Mouse (Mus musculus) urinary bladder, postnatal 10 days (tissue): ENCODE measurements at regions not wholly inside any gene's neighbourhood (a gene's known extent, or its start where the extent isn't known, plus 50 kb on each side); places are given as distances from the start of the nearest gene placed in this dataset.

Experiments used
- DNase-seq: peaks from one replicate; pipeline ENCODE4 v3.0.0; 2022; ENCODE audit warnings: low spot score

DNA sequence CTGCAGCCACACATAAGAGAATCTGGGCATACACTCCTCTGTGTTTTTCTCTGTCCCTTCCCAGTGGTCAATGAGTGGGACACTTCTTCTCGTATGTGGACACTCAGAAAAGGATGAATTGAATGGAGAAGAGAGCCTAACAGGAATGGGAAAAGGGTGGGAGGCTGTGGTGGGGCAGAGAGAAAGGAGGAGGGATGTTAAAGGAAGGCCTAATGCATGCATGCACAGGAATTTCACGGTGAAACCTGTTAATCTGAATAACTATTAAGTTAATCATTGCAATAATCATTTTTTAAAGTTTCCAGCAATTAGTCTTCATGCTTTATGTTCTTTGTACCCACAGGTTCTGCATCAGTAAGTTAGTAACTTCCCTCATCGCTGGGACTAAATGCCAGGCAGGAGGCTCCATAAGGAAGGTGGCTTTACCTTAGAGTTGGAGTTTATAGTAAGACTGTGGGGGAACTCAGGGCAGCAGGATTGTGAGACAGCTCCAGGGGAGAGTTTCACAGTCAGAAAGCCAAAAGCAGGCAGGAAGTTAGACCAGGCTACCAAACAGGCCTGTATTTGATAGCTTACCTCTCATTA lies 305.3 kb upstream of the Adamts16 start:
- no peak for DNase-seq

DNA sequence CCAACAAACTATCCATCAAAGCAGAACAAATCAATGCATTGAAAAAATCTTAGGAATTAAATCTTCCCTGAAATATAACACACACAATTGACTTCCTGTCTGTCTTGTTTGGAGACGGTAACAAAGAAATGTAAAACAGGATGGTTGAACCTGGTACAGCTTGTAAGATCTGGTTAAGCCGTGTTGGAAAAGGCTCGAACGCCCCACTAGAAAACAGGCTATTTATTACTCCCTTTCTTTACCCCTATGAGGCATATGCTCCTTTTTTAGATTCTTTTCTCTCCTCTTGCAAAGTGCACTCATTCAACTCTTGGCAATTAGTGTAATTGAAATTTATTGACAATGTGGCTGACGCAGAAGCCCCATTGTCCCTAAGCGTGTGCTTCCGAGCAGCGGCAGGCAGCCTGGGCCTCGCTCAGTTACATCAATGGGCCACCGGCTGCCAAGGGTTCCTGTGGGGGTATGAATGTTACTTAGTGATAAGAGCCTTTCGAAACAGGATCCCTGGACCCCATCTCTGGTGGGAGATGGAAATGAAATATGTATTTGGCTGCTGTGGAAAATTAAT lies 297.2 kb upstream of the Adamts16 start:
- DNase-seq = no peak

DNA sequence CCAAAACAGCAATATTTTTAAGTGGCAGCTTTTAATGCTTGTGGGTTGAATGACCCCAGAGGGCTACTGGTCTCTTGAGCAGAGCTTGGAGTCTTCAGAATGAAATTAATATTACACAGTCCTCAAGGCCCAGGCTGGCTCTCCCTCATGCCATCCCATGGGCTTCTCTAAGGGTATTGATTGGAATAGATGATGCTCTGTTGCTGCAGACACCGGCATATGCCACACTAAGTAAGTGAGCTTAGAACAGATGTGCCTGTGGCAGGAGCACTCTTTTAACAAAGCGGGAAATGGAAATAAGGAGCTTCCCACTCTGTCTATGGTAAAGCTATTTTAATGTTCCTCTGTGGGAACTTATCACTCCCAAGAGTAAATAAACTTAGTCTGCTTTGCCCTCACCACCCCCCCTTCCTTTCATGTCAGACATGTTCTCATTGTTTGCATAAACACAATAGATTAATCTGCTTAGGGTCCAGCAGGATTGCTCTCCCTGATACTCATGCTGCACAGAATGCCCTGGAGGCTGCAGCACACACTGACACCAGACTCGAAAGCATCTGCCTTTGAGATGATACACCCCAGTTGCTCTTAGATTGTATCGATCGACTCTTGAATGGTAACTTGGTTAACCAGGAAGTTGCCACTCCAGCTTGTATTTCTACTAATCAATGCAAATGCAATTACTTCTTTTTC lies 294.5 kb upstream of the Adamts16 start:
- DNase-seq = no peak

DNA sequence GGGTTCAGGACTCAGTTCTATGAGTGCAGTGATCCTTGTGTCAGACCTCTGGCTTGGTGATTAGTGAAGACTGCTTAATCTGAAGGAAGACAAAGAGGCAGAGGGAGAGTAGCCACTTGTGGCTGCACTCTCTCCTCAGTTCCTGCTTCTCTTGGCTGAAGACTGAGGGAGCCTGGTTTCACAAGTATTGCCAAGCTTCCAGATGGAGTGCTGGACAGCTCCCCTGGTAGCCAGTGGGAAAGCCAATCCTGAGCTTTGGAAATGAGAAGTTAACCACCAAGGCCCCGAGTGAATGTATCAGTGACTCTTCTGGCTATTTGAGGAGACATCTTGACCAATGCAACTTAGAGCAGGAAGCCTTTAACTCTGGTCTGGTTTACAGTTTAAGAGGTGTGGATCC lies 279.9 kb upstream of the Adamts16 start:
- DNase-seq = no peak

DNA sequence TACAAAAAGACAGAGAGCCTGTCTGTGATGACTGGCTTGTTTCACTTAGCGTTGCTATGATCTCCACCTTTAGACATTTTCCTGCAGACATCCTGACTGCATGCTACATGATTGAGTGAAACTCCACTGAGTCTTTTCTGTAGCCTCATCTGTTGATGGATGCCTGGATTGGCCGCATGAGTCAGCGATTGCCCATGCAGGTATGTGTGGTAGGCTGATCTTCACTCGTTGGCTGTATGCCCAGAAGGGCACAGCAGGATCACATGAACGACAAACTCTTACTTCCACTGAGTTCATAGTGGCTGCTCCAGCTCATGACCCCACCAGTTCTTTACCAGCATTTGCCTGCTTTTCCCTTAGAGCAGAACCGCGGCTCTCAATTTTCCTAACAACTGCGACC lies 266.6 kb upstream of the Adamts16 start:
- no peak for DNase-seq

DNA sequence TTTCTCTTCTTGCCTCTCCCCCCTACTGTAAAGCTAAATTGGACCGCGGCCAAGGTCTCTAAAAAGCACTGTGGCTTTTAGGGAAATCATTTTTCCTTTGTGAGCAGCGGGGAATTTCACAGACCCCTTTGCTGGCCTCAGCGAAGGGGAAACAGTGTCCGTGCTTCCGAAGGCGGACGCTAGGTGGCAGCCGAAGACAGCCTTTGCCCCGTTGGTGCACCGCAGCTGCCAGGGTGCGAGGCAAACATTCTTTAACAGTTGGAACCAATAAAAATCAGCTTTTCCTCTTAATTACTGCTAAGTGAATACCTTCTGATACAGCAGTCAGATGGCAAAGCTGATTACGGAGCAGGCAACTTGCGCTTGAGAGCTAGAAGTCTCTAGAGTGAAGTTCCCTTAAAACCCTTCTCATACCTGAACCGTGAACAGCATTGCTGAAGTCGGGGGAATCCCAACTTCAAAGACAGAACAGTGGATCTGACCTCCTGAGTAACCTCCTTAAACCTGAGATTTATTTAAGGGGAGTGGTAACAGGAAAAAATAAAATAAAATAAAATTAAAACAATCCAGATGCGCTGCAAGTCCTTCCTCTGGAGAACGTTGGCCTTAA lies 263.7 kb upstream of the Adamts16 start:
- no peak for DNase-seq

DNA sequence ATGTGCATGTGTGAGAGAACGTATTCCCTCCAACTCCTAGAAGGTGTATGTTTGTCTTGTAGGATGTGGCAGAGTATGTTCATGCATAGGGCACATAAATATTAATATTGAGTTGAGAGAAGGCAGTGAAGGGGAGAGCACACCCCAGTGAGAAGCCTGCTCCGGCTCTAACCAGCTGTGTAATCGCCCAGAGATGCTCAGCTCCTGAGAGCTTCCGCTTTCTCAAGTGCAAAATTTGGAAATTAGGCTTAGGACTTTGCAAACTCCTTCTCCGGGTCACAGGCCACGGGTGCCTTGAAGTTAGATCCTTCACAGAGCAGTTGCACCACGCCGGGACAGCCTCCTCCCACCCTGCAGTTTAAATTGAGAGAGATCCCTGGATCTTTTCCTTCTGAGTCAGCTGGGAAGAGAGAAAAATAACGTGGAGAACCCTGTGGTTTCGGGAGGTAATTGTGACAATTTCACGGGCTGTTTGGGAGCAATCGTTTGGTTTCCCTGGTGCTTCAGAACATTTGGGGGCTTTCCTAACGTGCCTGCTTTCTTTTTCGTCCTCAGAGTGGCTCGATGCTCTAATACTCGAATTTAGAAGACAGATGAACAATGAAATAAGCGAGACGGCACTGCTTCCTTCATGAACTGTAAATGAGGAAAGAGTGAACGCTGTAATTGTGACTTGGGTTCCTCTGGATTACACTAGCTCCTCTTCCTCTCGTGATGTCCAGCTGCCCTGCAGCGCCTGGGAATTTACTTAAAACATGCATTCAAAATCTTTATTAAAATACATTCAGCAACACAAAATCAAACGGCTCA lies 263.0 kb upstream of the Adamts16 start:
- no peak for DNase-seq

DNA sequence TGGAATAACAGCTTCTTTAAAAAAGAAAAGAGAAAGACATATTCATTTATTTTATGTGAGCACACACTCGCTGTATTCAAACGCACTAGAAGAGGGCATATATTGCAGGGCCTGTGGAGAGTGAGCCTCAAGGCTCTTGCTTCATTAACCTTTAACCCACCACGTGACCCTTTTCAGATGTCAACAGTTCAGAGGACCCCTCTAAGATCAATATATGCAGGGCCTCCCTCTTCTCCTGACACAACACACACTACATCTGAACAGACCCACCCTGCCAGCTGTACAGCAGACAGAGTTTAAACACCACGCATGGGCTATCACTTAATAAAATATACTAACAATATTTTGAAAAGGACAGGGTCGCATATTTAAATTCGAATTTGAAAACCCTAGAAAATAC lies 242.7 kb upstream of the Adamts16 start:
- DNase-seq = no peak

DNA sequence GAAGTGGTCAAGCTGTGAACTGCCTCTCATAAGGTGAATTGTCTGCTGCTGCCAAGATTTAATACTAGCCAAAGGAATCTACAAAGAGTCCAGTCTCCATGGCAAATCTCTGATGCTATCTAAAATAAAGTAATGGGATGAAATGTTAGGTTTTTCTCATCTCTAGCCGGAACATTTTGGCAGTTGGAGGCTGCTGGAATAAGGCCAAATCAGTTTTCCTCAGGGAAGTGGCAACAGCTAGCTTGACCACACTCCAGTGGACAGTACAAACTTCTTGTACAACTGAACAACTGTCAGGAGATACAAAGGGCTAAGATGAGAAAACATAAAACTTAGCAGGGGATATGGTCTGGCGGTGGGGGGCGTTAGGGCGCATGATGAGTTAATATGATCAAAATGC lies 234.3 kb upstream of the Adamts16 start:
- DNase-seq = no peak

DNA sequence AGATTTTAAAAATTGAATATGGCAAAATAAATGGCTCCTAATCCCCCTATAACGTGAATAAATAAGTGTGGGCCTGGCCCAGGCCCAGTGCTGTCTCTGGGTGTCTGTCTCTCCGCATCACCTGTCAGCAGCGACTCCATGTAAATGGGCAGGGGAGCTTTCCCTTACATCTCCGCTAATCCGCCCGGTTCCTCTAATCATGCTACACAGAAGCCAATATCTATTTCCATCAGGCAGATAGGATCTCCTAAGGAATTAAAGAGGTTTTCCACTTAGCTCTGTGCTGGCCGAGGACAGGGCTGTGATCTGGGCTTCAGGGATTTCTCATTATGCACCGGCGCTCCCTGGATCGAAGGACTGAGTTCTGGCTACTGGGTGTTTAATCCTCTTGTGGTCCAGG lies 232.4 kb upstream of the Adamts16 start:
- no peak for DNase-seq

DNA sequence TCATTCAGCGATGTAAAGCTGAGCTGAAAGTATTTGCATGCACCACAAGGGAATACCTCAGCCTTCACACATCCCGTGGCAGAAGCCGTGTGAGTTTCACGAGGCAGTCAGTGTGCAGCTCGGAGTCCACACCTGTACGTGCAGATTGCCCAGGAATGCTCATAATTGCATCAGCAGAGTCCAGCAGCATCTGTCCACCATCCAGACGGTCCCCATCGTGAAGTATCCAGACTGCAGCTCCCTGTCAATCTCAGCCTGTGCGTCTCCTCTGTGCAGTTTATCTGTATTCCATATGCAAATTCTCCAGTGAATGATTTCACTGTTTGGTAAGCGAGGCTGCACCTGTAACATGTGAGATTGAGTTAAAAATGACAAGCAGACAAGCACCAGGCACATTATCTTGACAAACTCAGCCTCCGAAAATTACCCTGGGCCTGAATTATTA lies 227.2 kb upstream of the Adamts16 start:
- no peak for DNase-seq

DNA sequence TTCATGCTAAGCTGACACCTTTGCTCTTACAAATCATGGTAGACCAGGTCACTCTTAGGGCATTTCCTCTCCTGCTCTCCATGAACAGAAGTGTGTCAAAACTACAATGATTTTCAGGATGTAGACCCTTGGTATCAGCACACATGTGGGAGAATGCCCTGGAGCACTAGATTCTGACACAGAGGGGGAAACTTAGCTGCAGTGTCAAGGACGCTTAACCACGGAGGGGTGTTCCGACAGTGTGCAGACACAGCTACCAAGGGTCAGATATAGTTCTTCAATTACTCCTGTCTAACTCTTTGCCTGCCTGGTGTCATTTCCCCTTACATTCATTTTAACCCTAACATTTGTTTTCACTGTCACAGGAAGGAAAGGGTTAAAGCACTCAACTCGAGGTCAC lies 226.4 kb upstream of the Adamts16 start:
- no peak for DNase-seq

DNA sequence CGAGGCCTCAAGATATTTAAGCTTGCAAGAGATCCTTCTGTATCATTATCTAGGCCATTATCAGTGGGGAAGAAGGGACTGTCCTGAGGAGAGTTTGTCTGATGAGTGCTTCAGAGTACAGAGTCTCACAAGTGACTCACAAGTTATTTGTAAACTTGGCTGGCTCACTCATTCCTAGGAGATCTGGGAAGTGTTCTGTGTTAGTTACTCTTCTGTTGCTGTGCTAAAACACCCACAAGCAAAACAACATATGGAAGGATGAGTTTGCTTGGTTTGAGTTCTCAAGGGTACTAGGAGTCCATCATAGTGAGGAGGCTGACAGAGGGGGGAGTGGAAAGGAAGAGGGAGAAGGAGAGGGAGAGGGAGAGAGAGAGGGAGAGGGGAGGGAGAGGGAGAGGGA lies 224.0 kb upstream of the Adamts16 start:
- no peak for DNase-seq

DNA sequence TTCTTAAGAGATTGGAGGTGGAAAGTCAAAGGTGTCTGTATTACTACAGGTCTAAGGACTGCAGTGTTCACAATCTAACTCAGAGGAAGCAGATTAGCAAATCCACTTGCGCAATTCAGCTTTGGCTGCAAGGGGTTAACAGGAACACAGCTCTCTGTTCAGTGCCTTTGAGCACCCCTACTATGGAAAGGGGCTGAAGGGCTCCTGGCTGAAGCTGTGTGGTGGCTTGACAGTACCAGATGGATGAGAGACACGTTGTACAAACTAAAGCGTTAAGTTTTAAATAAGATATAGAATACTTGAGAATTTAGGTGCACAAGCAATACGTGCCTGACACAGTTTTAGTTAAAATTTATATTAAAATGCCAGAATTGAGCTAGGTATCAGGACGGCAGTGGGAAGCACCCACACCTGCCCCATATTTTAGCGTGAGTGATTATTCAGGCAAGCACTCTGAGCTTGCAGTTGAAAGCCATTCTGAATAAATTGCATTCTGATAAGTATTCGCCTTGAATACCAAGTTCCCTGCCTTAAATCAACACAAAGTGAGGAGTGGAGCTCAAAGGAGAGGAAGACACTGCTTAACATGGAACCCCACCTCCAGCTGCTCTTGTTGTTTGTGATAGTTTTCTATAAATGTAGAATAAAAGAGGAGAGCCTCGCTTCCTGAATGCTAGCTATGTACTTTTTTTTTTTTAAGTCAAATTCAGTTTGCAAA lies 223.1 kb upstream of the Adamts16 start:
- no peak for DNase-seq

DNA sequence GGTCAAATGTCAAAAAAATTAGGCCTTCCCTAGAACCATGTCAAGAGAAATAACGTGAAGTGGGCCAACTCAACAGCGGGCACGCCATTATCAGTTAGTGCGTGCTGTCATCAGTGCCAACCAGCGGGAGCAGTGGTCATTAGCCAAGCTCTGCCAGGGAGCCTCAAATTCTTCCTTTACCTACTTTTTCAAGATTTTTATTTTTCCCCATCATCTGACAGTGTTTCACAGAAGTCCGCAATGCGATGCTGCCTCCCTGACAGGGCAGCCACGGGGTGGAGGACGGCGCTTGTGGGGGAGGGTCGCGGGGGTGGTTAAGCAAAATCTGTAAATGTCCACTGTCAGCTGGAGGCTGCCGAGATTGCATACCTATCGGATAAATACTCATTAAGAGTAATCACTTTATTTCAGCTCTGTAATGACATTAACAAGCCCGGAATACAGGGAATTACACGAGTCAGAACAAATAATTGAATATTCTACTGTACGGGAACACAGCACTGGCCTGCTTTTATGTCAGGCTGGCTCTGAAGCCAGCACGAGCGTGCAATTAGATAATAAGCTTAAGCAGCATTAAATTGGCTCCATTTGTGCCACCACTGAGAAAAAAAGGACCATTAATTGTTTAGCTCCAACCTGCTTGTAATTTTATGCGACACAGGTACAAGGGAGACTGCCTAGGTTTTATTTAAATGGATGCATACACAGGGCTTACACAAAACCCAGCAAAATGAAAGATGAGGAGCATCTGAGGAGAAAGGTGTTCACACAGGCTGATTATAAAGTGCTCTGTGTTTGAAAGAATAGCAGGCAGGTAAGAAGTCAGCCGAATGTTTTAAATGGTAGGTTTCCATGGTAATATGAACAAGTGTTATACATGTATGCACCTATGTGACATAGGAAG lies 212.0 kb upstream of the Adamts16 start:
- no peak for DNase-seq

DNA sequence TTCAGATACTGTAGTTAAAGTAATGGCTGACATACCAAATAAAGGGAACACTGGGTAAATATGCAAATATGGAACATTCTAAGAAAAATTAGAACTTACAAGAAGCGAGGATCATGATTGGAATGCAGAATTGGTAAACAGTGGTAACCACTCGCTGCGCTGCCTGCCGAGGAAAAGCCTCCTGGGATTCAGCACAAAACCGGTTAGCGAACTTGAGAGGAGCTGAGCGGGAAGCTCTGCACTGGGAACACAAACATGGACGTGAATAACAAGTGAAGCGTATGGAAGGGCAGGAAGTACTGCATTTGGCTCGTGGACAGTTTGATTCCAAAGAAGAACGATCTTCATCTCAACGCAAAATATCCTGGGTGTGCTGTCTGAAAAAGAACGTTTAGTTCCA lies 209.0 kb upstream of the Adamts16 start:
- DNase-seq = no peak

DNA sequence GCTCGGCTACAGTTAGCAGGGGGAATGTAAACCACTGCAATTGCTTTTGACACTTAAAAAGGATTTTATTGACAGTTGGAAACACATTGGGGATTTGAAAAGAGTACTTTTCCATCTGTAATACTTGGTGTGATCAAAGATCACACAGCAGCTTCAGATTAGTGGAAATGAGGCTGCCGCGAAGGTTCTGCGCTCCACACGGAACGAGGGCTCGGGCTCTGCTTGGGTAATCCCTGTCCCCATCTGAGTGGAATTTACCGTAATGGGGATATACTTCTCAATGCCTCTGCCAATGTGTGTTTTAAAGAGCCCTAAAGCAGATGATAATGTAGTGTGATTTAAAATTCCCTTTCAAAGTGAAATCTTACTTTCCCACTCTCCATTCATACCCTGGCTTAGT lies 194.4 kb upstream of the Adamts16 start:
- no peak for DNase-seq

DNA sequence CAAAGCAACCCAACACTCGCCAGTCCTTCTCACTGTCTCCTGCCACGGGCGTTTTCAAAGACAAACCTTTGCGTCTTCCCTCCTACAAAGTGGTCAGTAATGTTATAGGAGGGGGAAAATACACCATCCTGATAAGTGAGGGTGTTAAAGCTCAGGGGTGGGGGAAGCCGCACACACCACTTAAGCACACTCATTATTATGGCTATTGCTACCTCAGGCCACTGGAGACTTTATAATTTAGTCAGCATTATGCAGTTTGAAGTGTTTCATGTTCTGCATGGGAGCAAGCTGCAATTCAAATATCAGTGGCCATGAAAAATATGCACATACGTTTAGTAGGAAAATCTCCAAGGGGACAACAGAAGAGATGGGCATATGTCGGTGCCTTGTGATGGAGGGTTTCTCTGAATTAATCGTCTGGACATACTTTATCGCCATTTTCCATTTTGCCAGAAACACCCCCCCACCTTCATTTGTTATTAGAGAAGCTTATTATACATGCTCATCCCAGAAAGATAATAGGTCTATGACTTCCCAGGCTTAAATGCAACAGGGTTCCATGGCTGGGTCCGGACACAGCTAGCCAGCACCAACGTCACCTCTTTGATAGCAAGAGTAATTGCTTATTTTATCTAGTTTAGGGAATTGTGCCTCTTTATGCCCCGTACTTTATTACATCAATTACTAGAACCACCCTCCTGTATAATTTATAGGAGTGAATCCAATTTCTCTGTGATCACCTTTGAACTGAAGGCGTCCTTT lies 193.5 kb upstream of the Adamts16 start:
- no peak for DNase-seq

DNA sequence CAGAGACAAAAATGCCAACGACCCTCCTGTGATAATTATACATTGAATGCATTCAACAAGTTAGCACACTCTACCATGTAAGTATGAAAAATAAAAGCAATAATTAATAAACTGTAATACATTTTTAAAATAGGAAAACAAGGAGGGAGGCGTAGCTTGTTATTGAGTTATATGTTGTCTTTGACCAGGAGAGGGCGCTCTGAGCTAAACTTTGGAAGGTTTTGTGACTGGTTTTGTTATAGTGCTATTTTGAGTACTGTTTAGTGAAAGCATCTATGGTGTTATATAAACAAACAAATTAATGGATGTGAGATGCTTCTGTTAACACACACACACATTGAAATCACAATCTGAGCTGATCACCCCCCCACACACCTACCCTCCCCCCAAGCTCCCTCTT lies 166.6 kb upstream of the Adamts16 start:
- DNase-seq = no peak

DNA sequence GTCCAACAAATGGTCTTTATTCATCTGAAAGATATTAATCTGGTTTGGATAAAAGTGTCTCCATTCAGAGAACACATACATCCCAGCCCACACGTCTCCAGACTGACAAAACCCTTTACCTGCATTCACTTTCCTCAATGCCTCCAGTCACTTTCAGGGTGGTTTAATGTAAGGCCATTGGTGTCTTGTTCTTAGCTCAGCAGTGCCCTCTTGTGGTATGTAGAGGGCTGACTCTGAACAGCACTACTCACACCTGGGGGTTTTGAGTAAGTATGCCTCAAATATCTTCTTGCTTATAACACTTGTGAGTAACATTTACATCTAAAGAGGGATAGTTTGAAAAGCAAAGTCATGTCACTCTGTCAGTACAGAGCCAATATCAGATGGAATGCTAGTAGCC lies 164.5 kb upstream of the Adamts16 start:
- no peak for DNase-seq
